Mouse (Mus musculus) embryonic facial prominence, embryonic 12.5 days (tissue): Measurements from ENCODE around the gene Cdhr2. TPM values are rescaled to one million over a fixed set of nuclear protein-coding genes. Genes with fewer than 3 reads are reported as not detected.

ENCODE experiments used
- ATAC-seq: fragments of 200-750 bp; cut with Nextera tagmentation; 2 replicates; pipeline ENCODE4 v1.8.0; 2017; ENCODE audit not compliant: insufficient number of reproducible peaks, insufficient read depth, low FRiP score, low TSS enrichment
- H3K27ac ChIP-seq: fragments of 300-500 bp; sonication (generic); 2 replicates; pipeline ENCODE4 v1.5.1; 2016; ENCODE audit warnings: mild to moderate bottlenecking
- H3K27me3 ChIP-seq: fragments of 300-500 bp; sonication (generic); 2 replicates; pipeline ENCODE4 v1.6.1; 2016; ENCODE audit warnings: mild to moderate bottlenecking, moderate library complexity
- H3K36me3 ChIP-seq: fragments of 300-500 bp; sonication (generic); 2 replicates; pipeline ENCODE4 v1.6.1; 2016; ENCODE audit warnings: mild to moderate bottlenecking
- H3K4me1 ChIP-seq: fragments of 300-500 bp; sonication (generic); 2 replicates; pipeline ENCODE4 v1.6.1; 2016
- H3K4me2 ChIP-seq: fragments of 300-500 bp; sonication (generic); replicated peaks from 2 replicates; pipeline ENCODE4 v1.6.1; 2016; ENCODE audit warnings: mild to moderate bottlenecking, moderate library complexity
- H3K4me3 ChIP-seq: fragments of 300-500 bp; sonication (generic); 2 replicates; pipeline ENCODE4 v1.5.1; 2016; ENCODE audit warnings: mild to moderate bottlenecking
- H3K9ac ChIP-seq: fragments of 300-500 bp; sonication (generic); 2 replicates; pipeline ENCODE4 v1.6.1; 2016; ENCODE audit warnings: mild to moderate bottlenecking, moderate library complexity
- H3K9me3 ChIP-seq: fragments of 300-500 bp; sonication (generic); 2 replicates; pipeline ENCODE4 v1.6.1; 2016; ENCODE audit warnings: mild to moderate bottlenecking, moderate library complexity
- WGBS: fragments of 180-500 bp; shearing (Covaris S2); methylation state at CpG from one replicate; pipeline ENCODE4 v1.1.7; 2016; 5-methylcytosine and 5-hydroxymethylcytosine counted together
- polyA plus RNA-seq: library from polyadenylated mRNA; unstranded; fragments of >200 nt; fragmentation: Nextera tagmentation; extraction: Ambion mirVana; gene quantifications from 2 replicates; pipeline ENCODE4 v1.2.1, GENCODE M21; 2016

The Cdhr2 gene
- polyA plus RNA-seq, 1 experiment from 2014 or later, result 0.05 TPM

- peaks cover 19% of the 10 kb centered on the region for H3K4me1 ChIP-seq
- H3K4me3 ChIP-seq, result peak overlapping the region; percentile 76
- ATAC-seq, result peak; percentile 74
- H3K27me3 ChIP-seq, result no peaks in the 10 kb centered on the region
- peak overlapping the region; percentile 46; the same call in 1 of the 2 replicates for H3K9ac ChIP-seq
- H3K36me3 ChIP-seq, result no peaks in the 10 kb centered on the region
- H3K27ac ChIP-seq, result peak overlapping the region; percentile 88
- peak overlapping the region; percentile 57 for H3K4me2 ChIP-seq
- no peaks in the 10 kb centered on the region for H3K9me3 ChIP-seq
- 18% methylated on average over 26 of the region's 26 CpGs for WGBS
Observed at GRCm38 (mm10) chr13:54694348-54695060, 6.8 kb upstream of the Cdhr2 start.

GRCm38 (mm10) chr13:54695479-54696230 is 5.6 kb upstream of the Cdhr2 start:
- no peak overlapping the region for H3K9ac ChIP-seq
- 90% methylated on average over 11 of the region's 11 CpGs for WGBS
- no peak overlapping the region for H3K27ac ChIP-seq
- no peak for ATAC-seq
- peaks cover 19% of the 10 kb centered on the region for H3K4me1 ChIP-seq
- H3K4me3 ChIP-seq, result no peak overlapping the region
- H3K9me3 ChIP-seq, result no peaks in the 10 kb centered on the region
- H3K27me3 ChIP-seq, result no peaks in the 10 kb centered on the region
- H3K4me2 ChIP-seq, result no peak overlapping the region
- no peaks in the 10 kb centered on the region for H3K36me3 ChIP-seq

- no peak overlapping the region for H3K9ac ChIP-seq
- WGBS, result 65% methylated on average over 7 of the region's 7 CpGs
- H3K36me3 ChIP-seq, result no peaks in the 10 kb centered on the region
- no peaks in the 10 kb centered on the region for H3K9me3 ChIP-seq
- H3K4me2 ChIP-seq, result no peak overlapping the region
- ATAC-seq, result no peak
- no peaks in the 10 kb centered on the region for H3K27me3 ChIP-seq
- no peaks in the 10 kb centered on the region for H3K4me1 ChIP-seq
- no peak overlapping the region for H3K27ac ChIP-seq
- H3K4me3 ChIP-seq, result no peak overlapping the region
Observed at GRCm38 (mm10) chr13:54702507-54702906, 1.2 kb downstream of the Cdhr2 start.

- Histone ChIP-seq H3K36me3 (no peaks in the 10 kb centered on the region), H3K27me3 (0 out of 2 replicates have a peak, but pooled peaks cover 3% of the 10 kb centered on the region), H3K9ac (no peak overlapping the region), H3K4me1 (no peaks in the 10 kb centered on the region), H3K4me3 (no peak overlapping the region), H3K27ac (no peak overlapping the region), H3K4me2 (no peak overlapping the region), H3K9me3 (no peaks in the 10 kb centered on the region)
- no peak for ATAC-seq
- 49% methylated on average over 6 of the region's 6 CpGs for WGBS
Observed at GRCm38 (mm10) chr13:54704890-54705289, 3.6 kb downstream of the Cdhr2 start.

GRCm38 (mm10) chr13:54710866-54711265 is 9.6 kb downstream of the Cdhr2 start:
- 72% methylated on average over 3 of the region's 3 CpGs for WGBS
- no peak for ATAC-seq
- no peak overlapping the region for H3K9ac ChIP-seq

GRCm38 (mm10) chr13:54714393-54714792 is 13.1 kb downstream of the Cdhr2 start:
- 0 out of 2 replicates have a peak, but pooled peaks cover 5% of the 10 kb centered on the region for H3K27me3 ChIP-seq
- H3K4me2 ChIP-seq, result no peak overlapping the region
- 39% methylated on average over 4 of the region's 4 CpGs for WGBS
- H3K9me3 ChIP-seq, result no peaks in the 10 kb centered on the region
- no peak overlapping the region for H3K27ac ChIP-seq
- H3K36me3 ChIP-seq, result no peaks in the 10 kb centered on the region
- ATAC-seq, result no peak
- H3K4me1 ChIP-seq, result no peaks in the 10 kb centered on the region
- no peak overlapping the region for H3K9ac ChIP-seq
- no peak overlapping the region for H3K4me3 ChIP-seq

More at GRCm38 (mm10) chr13:54710866-54711265, 9.6 kb downstream of the Cdhr2 start:
- Histone ChIP-seq H3K4me2 (no peak overlapping the region), H3K4me1 (no peaks in the 10 kb centered on the region), H3K27me3 (0 out of 2 replicates have a peak, but pooled peaks cover 3% of the 10 kb centered on the region), H3K36me3 (no peaks in the 10 kb centered on the region), H3K4me3 (no peak overlapping the region), H3K27ac (no peak overlapping the region), H3K9me3 (no peaks in the 10 kb centered on the region)

GRCm38 (mm10) chr13:54714996-54715395 is 13.7 kb downstream of the Cdhr2 start:
- Histone ChIP-seq H3K36me3 (no peaks in the 10 kb centered on the region), H3K4me1 (no peaks in the 10 kb centered on the region), H3K9me3 (no peaks in the 10 kb centered on the region), H3K4me3 (no peak overlapping the region), H3K27ac (no peak overlapping the region), H3K9ac (no peak overlapping the region), H3K27me3 (0 out of 2 replicates have a peak, but pooled peaks cover 5% of the 10 kb centered on the region), H3K4me2 (no peak overlapping the region)
- no peak for ATAC-seq
- WGBS, result 73% methylated on average over 10 of the region's 10 CpGs

- no peak overlapping the region for H3K27ac ChIP-seq
- H3K9me3 ChIP-seq, result no peaks in the 10 kb centered on the region
- H3K27me3 ChIP-seq, result 0 out of 2 replicates have a peak, but pooled peaks cover 5% of the 10 kb centered on the region
- no peak overlapping the region for H3K4me3 ChIP-seq
- H3K4me2 ChIP-seq, result no peak overlapping the region
- H3K36me3 ChIP-seq, result no peaks in the 10 kb centered on the region
- 2% methylated on average over 5 of the region's 5 CpGs for WGBS
- no peaks in the 10 kb centered on the region for H3K4me1 ChIP-seq
- no peak for ATAC-seq
- H3K9ac ChIP-seq, result no peak overlapping the region
Observed at GRCm38 (mm10) chr13:54716916-54717315, 15.7 kb downstream of the Cdhr2 start.

- no peaks in the 10 kb centered on the region for H3K4me1 ChIP-seq
- H3K27ac ChIP-seq, result no peak overlapping the region
- 0 out of 2 replicates have a peak, but pooled peaks cover 3% of the 10 kb centered on the region for H3K27me3 ChIP-seq
- H3K36me3 ChIP-seq, result no peaks in the 10 kb centered on the region
- ATAC-seq, result no peak
- 90% methylated on average over 3 of the region's 3 CpGs for WGBS
- H3K9ac ChIP-seq, result no peak overlapping the region
- no peak overlapping the region for H3K4me2 ChIP-seq
- 0 out of 2 replicates have a peak, but pooled peaks cover 4% of the 10 kb centered on the region for H3K9me3 ChIP-seq
- no peak overlapping the region for H3K4me3 ChIP-seq
Observed at GRCm38 (mm10) chr13:54723143-54723542, 21.9 kb downstream of the Cdhr2 start.

- Histone ChIP-seq H3K4me3 (no peak overlapping the region), H3K4me2 (no peak overlapping the region), H3K27me3 (no peaks in the 10 kb centered on the region), H3K9me3 (0 out of 2 replicates have a peak, but pooled peaks cover 4% of the 10 kb centered on the region), H3K4me1 (no peaks in the 10 kb centered on the region), H3K36me3 (no peaks in the 10 kb centered on the region), H3K27ac (no peak overlapping the region), H3K9ac (no peak overlapping the region)
- 71% methylated on average over 11 of the region's 11 CpGs for WGBS
- no peak for ATAC-seq
Observed at GRCm38 (mm10) chr13:54726131-54726530, 24.9 kb downstream of the Cdhr2 start.

- Histone ChIP-seq H3K4me2 (peak overlapping the region; percentile 76), H3K4me1 (peaks cover 13% of the 10 kb centered on the region), H3K9me3 (no peaks in the 10 kb centered on the region), H3K27me3 (peaks cover 47% of the 10 kb centered on the region), H3K27ac (no peak overlapping the region), H3K36me3 (no peaks in the 10 kb centered on the region), H3K9ac (no peak overlapping the region), H3K4me3 (peak overlapping the region; percentile 43)
- WGBS, result 24% methylated on average over 3 of the region's 3 CpGs
- ATAC-seq, result no peak
Observed at GRCm38 (mm10) chr13:54736931-54737330, 35.7 kb downstream of the Cdhr2 start.
